Mouse (Mus musculus) midbrain, embryonic 14.5 days (tissue): ENCODE results near the gene Gm13119. TPM values are rescaled to one million over a fixed set of nuclear protein-coding genes. Genes with fewer than 3 reads are reported as not detected.
"Not testable (repeated sequence)": the region's sequence is repeated elsewhere in the genome, so short reads cannot be mapped to it uniquely, and the experiment has no call there.

Experiments used
- ATAC-seq: fragments of 200-750 bp; cut with Nextera tagmentation; 2 replicates; pipeline ENCODE4 v1.8.0; 2017; ENCODE audit warnings: moderate number of reproducible peaks, moderate library complexity; ENCODE audit not compliant: low FRiP score, low TSS enrichment
- DNase-seq: peaks from one replicate; pipeline ENCODE4 v3.0.0-alpha.2; 2015
- H3K27ac ChIP-seq: fragments of 300-500 bp; sonication (generic); replicated peaks from 2 replicates; pipeline ENCODE4 v1.5.1; 2014; ENCODE audit warnings: mild to moderate bottlenecking, low read depth, low read length, moderate library complexity
- H3K27me3 ChIP-seq: fragments of 300-500 bp; sonication (generic); 2 replicates; pipeline ENCODE4 v1.6.1; 2014; ENCODE audit warnings: low read length, control low read depth, mixed read lengths; ENCODE audit not compliant: control insufficient read depth, insufficient read depth
- H3K36me3 ChIP-seq: fragments of 300-500 bp; sonication (generic); 2 replicates; pipeline ENCODE4 v1.6.1; 2014; ENCODE audit warnings: low read length, control low read depth; ENCODE audit not compliant: control insufficient read depth, insufficient read depth
- H3K4me1 ChIP-seq: fragments of 300-500 bp; sonication (generic); 2 replicates; pipeline ENCODE4 v1.6.1; 2014; ENCODE audit warnings: mild to moderate bottlenecking, antibody characterized with exemption, low read length, control low read depth; ENCODE audit not compliant: control insufficient read depth, insufficient read depth
- H3K4me2 ChIP-seq: fragments of 300-500 bp; sonication (generic); 2 replicates; pipeline ENCODE4 v1.6.1; 2014; ENCODE audit warnings: mild to moderate bottlenecking, low read length, moderate library complexity
- H3K4me3 ChIP-seq: fragments of 300-500 bp; sonication (generic); replicated peaks from 2 replicates; pipeline ENCODE4 v1.5.1; 2014; ENCODE audit warnings: low read depth, low read length
- H3K9ac ChIP-seq: fragments of 300-500 bp; sonication (generic); replicated peaks from 2 replicates; pipeline ENCODE4 v1.6.1; 2014; ENCODE audit warnings: mild to moderate bottlenecking, low read length, moderate library complexity
- H3K9me3 ChIP-seq: fragments of 300-500 bp; sonication (generic); 2 replicates; pipeline ENCODE4 v1.6.1; 2016; ENCODE audit warnings: low read length, control low read depth, mixed read lengths; ENCODE audit not compliant: control insufficient read depth
- WGBS: fragments of 180-500 bp; shearing (Covaris S2); extraction: QIAGEN DNeasy Blood & Tissue Kit; methylation state at CpG from one replicate; pipeline ENCODE4 v1.1.7; 2014; 5-methylcytosine and 5-hydroxymethylcytosine counted together
- polyA plus RNA-seq: library from polyadenylated mRNA; unstranded; fragments of >200 nt; fragmentation: Nextera tagmentation; extraction: Ambion mirVana; gene quantifications from 2 replicates; pipeline ENCODE4 v1.2.1, GENCODE M21; 2014

Gm13119 gene
- polyA plus RNA-seq, result not detected in 2 replicates

DNA sequence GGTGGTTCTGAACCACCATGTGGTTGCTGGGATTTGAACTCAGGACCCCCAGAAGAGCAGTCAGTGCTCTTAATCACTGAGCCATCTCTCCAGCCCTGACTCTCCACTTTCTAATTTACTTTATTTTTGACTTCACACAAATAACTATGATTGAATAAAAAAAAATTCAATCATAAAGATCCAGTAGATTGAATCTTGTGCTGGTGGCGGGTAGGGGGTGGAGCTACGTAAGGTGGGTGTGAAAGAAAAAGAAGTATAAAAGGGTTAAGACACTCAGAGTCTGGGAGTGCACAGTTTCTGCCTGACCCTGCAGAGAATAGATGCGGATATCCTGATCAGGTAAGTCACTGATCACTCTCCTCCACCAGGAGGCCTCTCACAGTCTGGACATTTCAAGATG, at the start of gene Gm13119:
Gene Gm13119 (plus strand): TSS at position 301 of the 400 bp plus-strand sequence.
- not testable (repeated sequence) for H3K27ac ChIP-seq, H3K36me3 ChIP-seq, H3K27me3 ChIP-seq, H3K4me1 ChIP-seq, H3K4me2 ChIP-seq, H3K9ac ChIP-seq, DNase-seq, ATAC-seq, H3K4me3 ChIP-seq
- 87% methylated on average over 3 of the region's 3 CpGs for WGBS
- peaks cover 11% of the 10 kb centered on the region; the same call in 1 of the 2 replicates for H3K9me3 ChIP-seq

DNA sequence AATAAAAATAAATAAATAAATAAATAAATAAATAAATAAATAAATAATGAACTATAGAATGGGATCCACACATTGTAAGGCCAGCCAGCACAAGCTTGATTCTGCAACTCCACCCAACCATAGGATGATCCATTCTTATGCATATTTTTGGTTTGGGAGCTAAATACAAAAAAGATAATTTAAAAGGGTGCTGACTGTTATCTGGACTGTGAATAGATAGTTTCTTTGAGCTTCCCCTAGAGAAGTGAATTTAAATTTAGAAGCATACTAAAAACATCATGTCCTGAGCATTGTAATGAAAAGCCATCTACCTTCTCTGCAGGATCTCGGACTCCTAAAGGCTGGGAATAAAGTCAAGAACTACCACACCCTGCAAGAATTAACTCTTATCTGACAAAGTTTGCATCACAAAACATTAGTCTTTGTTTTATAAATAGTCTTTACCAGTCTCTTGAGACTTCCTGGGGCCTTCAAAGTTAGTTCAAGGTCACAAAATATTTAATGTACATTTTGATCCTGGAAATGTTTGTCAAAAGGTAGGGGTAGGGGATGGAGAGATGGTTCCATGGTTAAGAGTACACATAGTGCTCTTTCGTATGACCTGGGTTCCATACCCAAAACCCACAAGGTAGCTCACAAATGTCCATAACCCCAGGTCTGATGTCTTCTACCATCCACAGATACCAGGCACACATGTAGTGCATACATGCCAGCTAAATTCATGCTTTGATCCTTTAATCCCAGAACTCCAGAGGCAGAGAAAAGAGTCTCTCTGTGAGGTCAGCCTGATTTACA, 44.9 kb upstream of the Gm13119 start:
- H3K27ac ChIP-seq, H3K9me3 ChIP-seq, H3K9ac ChIP-seq, ATAC-seq, DNase-seq, H3K4me2 ChIP-seq, H3K27me3 ChIP-seq, H3K4me3 ChIP-seq, H3K4me1 ChIP-seq, H3K36me3 ChIP-seq: not testable (repeated sequence)
- WGBS, result 64% methylated on average over 2 of the region's 2 CpGs

DNA sequence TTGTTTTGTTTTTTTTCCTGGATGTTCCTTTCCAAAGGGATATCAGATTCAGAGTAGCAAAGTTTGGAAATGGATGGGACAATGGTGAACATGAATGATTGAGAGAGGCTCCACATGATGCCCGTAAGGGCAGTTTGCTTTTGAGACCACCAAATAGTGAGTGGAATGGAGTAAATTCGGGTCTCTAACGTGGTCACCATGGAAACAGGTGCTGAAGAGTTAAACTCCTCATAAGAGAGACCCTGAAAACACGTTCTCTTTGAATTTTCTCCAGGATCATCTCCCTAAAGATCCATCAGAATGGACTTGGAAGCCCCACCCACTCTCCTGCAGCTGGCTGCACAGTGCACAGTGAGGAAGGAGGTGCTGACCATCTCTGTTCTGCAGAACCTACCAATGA, 27.8 kb upstream of the Gm13119 start, which contains the start of gene Gm13128:
Gene Gm13128 (plus strand): TSS at position 301 of the 400 bp plus-strand sequence.
- not testable (repeated sequence) for ATAC-seq, H3K4me3 ChIP-seq, H3K9me3 ChIP-seq, H3K9ac ChIP-seq, H3K4me1 ChIP-seq, H3K4me2 ChIP-seq, DNase-seq, H3K27ac ChIP-seq, H3K36me3 ChIP-seq, H3K27me3 ChIP-seq
- WGBS, result 43% methylated on average over 4 of the region's 4 CpGs

DNA sequence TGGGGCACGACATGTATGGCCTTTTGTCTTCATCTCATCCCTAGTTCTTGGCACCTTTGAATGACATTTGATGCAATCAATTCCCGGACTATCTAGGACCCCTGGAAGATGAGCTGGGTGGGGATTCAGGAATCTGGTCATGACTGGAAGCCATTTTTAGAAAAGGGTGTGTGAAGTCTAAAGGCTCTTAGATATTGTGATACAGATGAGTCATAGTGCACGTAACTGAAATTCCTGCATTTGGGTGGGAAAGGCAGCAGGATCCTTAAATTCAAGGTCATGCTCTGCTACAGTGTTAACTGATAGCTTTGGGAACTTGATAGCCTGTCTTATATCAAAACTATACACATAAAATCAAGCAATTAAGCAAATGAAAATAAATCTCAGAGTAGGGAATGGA, 21.9 kb upstream of the Gm13119 start:
- not testable (repeated sequence) for H3K4me2 ChIP-seq, H3K36me3 ChIP-seq, H3K27ac ChIP-seq, H3K9ac ChIP-seq, H3K9me3 ChIP-seq, H3K4me1 ChIP-seq, ATAC-seq, H3K4me3 ChIP-seq, DNase-seq, H3K27me3 ChIP-seq
- 76% methylated on average over 3 of the region's 3 CpGs for WGBS

DNA sequence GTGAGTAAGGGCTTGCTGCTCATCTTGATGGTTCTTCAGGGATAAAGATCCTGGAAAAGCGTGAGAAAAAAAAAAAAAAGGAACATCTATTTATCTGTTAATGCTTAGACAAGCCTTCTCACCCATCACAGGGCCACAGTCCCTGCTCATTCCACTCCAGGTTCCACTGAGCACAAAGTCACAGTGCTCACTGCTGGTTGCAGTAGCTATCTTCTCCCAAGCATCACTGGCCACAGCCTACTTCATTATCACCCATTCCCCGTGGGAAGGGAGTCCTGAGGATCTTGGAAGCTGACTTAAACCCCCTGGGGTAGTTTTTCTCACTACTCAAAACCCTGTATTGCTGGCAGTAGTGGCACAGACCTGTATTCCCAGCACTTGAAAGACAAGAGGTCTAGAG, 20.2 kb downstream of the Gm13119 start, which contains the start of gene Pramef20:
Gene Pramef20 (minus strand): TSS at position 23 of the 400 bp plus-strand sequence.
- H3K27me3 ChIP-seq, result no peaks in the 10 kb centered on the region
- no peak within 1 kb of the TSS for H3K27ac ChIP-seq
- H3K4me1 ChIP-seq, result no peaks in the 10 kb centered on the region
- peaks cover 50% of the 10 kb centered on the region for H3K9me3 ChIP-seq
- no peak within 1 kb of the TSS for H3K4me2 ChIP-seq
- DNase-seq (no peak), ATAC-seq (no peak)
- H3K9ac ChIP-seq, result no peak within 1 kb of the TSS
- 46% methylated on average over 2 of the region's 2 CpGs for WGBS
- no peaks in the 10 kb centered on the region for H3K36me3 ChIP-seq
- no peak within 1 kb of the TSS for H3K4me3 ChIP-seq

DNA sequence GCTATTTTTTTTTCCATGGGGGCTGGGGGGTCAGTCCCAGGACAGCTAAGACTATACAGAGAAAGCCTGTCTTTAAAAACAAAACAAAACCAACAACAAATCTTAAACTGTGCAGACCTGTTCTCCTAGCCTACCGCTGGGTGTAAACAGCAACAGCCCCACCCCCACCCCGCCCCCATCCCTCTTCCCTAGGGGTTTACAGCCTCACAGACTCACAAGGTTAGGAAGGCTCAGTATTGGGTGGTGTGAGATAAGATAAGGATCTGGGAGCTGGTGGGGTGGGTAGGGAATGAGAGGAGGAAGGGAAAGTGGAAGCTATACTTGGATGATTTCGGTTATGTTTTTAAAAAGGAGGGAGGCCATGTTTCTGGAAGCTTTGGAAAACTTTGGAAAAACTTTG, 38.6 kb downstream of the Gm13119 start:
- no peak overlapping the region for H3K4me3 ChIP-seq
- WGBS, result 40% methylated on average over 3 of the region's 3 CpGs
- DNase-seq, result no peak
- H3K9me3 ChIP-seq, result peaks cover 23% of the 10 kb centered on the region
- H3K27ac ChIP-seq, result no peak overlapping the region
- H3K36me3 ChIP-seq, result no peaks in the 10 kb centered on the region
- no peak for ATAC-seq
- H3K4me1 ChIP-seq, result no peaks in the 10 kb centered on the region
- no peak overlapping the region for H3K4me2 ChIP-seq
- no peaks in the 10 kb centered on the region for H3K27me3 ChIP-seq
- no peak overlapping the region for H3K9ac ChIP-seq

DNA sequence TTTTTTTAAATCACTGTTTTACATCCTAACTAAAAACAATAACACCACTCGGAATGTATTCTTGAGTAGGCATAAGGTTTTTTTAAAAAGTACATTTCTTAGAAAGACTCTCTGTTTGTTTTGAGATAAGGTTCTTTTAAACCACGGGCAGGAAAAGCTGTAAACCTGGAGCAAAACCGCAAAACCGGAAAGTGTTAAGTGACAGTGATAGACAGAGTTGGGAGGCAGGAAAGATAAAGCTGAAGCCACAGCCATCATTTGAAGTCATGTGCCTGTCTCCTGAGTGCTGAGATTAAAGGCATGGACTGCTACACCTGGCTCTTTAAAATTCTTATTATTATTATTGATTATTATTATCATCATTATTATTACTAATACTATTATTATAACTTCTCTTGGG, 45.0 kb downstream of the Gm13119 start:
- Histone ChIP-seq H3K4me1 (no peaks in the 10 kb centered on the region), H3K27me3 (no peaks in the 10 kb centered on the region), H3K9me3 (peaks cover 6% of the 10 kb centered on the region; the same call in 1 of the 2 replicates), H3K27ac (no peak overlapping the region), H3K9ac (no peak overlapping the region), H3K36me3 (no peaks in the 10 kb centered on the region), H3K4me2 (no peak overlapping the region), H3K4me3 (no peak overlapping the region)
- DNase-seq (no peak), ATAC-seq (no peak)
- 88% methylated on average over 4 of the region's 4 CpGs for WGBS

DNA sequence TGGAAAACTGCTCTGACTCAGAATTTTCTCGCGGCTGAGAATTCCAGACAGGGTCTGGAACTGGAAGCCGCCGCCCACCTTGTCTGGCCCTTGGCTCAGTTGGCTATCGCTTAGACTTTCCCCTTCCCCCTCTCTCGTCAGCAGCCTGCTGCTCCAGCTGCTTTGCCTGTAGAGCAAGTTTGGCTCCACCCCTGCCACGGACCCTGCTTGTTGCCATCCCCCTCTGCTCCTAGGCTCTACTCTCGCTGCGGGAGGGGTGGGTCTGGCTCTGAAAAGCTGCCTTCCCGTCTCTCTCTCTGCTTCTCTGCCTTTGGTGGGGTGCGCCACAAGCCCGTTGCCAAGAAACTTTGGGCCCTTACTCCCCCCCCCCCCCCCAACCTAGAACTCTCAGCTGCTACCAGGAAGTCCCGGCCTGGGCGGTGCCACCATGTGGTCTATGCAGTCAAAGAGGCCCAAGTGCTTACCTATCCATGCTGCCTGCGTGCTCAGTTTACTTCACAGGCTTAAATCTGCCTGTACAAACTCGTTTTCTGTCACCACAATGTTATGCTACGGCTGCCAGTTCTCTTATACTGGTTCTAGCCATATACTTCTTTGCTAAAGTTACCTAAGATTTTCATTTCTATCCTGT, 46.8 kb downstream of the Gm13119 start:
- Histone ChIP-seq H3K36me3 (no peaks in the 10 kb centered on the region), H3K27me3 (no peaks in the 10 kb centered on the region), H3K4me1 (no peaks in the 10 kb centered on the region), H3K27ac (no peak overlapping the region), H3K4me3 (no peak overlapping the region), H3K9me3 (peaks cover 9% of the 10 kb centered on the region), H3K4me2 (no peak overlapping the region), H3K9ac (no peak overlapping the region)
- WGBS, result 9% methylated on average over 17 of the region's 17 CpGs
- DNase-seq, result peak; percentile 0
- no peak for ATAC-seq
